Mouse (Mus musculus) lung, postnatal 25 days (tissue): ENCODE data around the gene Zfp688.
"Not testable (repeated sequence)": the region's sequence is repeated elsewhere in the genome, so short reads cannot be mapped to it uniquely, and the experiment has no call there.

Experiments used
- DNase-seq: peaks from one replicate; pipeline ENCODE4 v3.0.0; 2022; ENCODE audit warnings: low spot score

Zfp688 gene

GRCm38 (mm10) chr7:127421388-127422191, at the start of gene Zfp688:
Gene Zfp688 (minus strand): TSS chr7:127422068.
- peak; percentile 97 for DNase-seq

- no peak for DNase-seq
These were observed 49.8 kb upstream of the Zfp688 start for GRCm38 (mm10) chr7:127471646-127472010.

- DNase-seq = peak; percentile 96
These were observed 49.1 kb upstream of the Zfp688 start for GRCm38 (mm10) chr7:127470743-127471645.

GRCm38 (mm10) chr7:127470011-127470715, 48.3 kb upstream of the Zfp688 start:
- DNase-seq = peak; percentile 9

GRCm38 (mm10) chr7:127466606-127467005, 44.7 kb upstream of the Zfp688 start:
- no peak for DNase-seq

GRCm38 (mm10) chr7:127465670-127466069, 43.8 kb upstream of the Zfp688 start:
- not testable (repeated sequence) for DNase-seq

GRCm38 (mm10) chr7:127465191-127465590, 43.3 kb upstream of the Zfp688 start:
- no peak for DNase-seq

GRCm38 (mm10) chr7:127459311-127459710, 37.4 kb upstream of the Zfp688 start, which contains the start of gene Prr14:
Gene Prr14 (plus strand): TSS chr7:127459611.
- not testable (repeated sequence) for DNase-seq

- not testable (repeated sequence) for DNase-seq
These were observed 36.7 kb upstream of the Zfp688 start for GRCm38 (mm10) chr7:127458371-127459122.

- DNase-seq = no peak
These were observed 33.0 kb upstream of the Zfp688 start for GRCm38 (mm10) chr7:127454905-127455304.

- DNase-seq = no peak
These were observed 31.2 kb upstream of the Zfp688 start for GRCm38 (mm10) chr7:127453056-127453455.

- DNase-seq = no peak
These were observed 28.1 kb upstream of the Zfp688 start for GRCm38 (mm10) chr7:127449966-127450365.

GRCm38 (mm10) chr7:127448521-127449300, 26.8 kb upstream of the Zfp688 start, which contains the start of gene Zfp689:
Gene Zfp689 (minus strand): TSS chr7:127449158.
- DNase-seq = peak; percentile 97

- no peak for DNase-seq
These were observed 22.1 kb upstream of the Zfp688 start for GRCm38 (mm10) chr7:127443976-127444375.

- no peak for DNase-seq
These were observed 15.9 kb upstream of the Zfp688 start for GRCm38 (mm10) chr7:127437724-127438123.

GRCm38 (mm10) chr7:127435206-127435605, 13.3 kb upstream of the Zfp688 start:
- DNase-seq = no peak

- DNase-seq = peak; percentile 71
These were observed 4.5 kb upstream of the Zfp688 start for GRCm38 (mm10) chr7:127426354-127426753.

GRCm38 (mm10) chr7:127425911-127426310, 4.0 kb upstream of the Zfp688 start:
- no peak for DNase-seq

GRCm38 (mm10) chr7:127425291-127425690, 3.4 kb upstream of the Zfp688 start:
- no peak for DNase-seq

GRCm38 (mm10) chr7:127422247-127422646, 379 bp upstream of the Zfp688 start:
- no peak for DNase-seq
